Mouse (Mus musculus) cortical plate, adult 2 months (tissue): ENCODE data around the gene Mars.

Source experiments
- CTCF ChIP-seq: fragments of 200-500 bp; IDR thresholded peaks from 2 replicates; pipeline ENCODE4 v1.5.1; 2011; ENCODE audit warnings: mild to moderate bottlenecking, control low read depth, low read length; ENCODE audit not compliant: insufficient read depth; ENCODE audit errors: extremely low read depth
- POLR2A ChIP-seq: fragments of 200-500 bp; IDR thresholded peaks from 2 replicates; pipeline ENCODE4 v1.6.1; 2011; ENCODE audit warnings: mild to moderate bottlenecking, low read length, control low read depth; ENCODE audit not compliant: insufficient read depth; ENCODE audit errors: extremely low read depth

- TF ChIP-seq CTCF (no peak), POLR2A (no peak)
Measured at GRCm38 (mm10) chr10:127346173-127346572, 34.6 kb upstream of the Mars start.
